Mouse (Mus musculus) urinary bladder, postnatal 0 days (tissue): Measurements from ENCODE around the gene Eif5b. TPM values are rescaled to one million over a fixed set of nuclear protein-coding genes. Genes with fewer than 3 reads are reported as not detected.

Experiments
- polyA plus RNA-seq: library from polyadenylated mRNA; unstranded; fragments of >200 nt; fragmentation: Nextera tagmentation; extraction: Ambion mirVana; gene quantifications from 2 replicates; pipeline ENCODE4 v1.2.1, GENCODE M21; 2015

Eif5b gene
- polyA plus RNA-seq: 15.5 and 18.8 TPM in 2 replicates

DNA sequence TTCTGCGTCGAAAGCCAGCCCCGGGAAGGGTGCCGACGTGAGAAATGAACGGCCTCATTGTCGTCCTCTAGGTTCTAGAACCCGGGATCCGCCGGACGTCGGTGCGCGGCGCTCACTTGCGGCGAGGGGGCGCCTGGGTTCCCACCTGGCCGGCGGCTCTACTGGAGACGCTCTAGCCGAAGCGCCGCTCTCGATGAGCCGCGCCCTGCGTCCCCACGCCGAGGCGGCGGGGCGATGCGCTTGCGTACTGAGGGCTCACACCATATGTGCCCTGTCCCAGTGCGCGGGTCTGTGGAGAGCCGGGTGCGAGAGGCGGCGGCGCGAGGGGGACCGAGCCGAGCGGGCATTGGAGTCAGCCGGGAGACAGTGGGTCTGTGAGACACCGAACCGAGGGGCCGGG is at the start of gene Eif5b, which contains the start of gene Txndc9:
Eif5b (plus strand) TSS at position 144 of the 400 bp plus-strand sequence.
Txndc9 (minus strand) TSS at position 27 of the 400 bp plus-strand sequence.

DNA sequence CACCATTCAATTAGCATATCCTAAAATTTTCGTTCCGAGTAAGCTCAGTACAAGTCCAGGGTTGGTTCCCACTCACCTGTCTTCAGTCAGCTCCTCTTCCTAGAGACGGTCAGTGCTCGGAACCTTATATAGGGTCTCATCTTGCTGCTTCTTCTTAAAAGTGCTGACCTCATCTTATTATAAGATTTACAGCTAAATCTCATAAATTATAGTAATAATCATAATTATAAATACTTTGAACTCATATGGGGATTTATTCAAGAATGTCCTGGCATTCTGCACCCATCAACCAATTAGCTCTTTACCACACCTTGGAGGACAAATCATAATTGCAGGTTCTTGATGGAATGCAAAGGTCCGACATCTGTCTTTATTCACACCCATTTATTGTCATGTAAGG is 40.2 kb upstream of the Eif5b start, which contains the start of gene Lyg1:
Lyg1 (minus strand) TSS at position 101 of the 400 bp plus-strand sequence.

Other genes starting within 250 kb of the Eif5b start
- 3.2 and 3.8 TPM in 2 replicates for gene Tsga10, start 131.6 kb upstream of the Eif5b start, polyA plus RNA-seq
- 5.3 and 7.3 TPM in 2 replicates for gene Lipt1, start 126.3 kb upstream of the Eif5b start, polyA plus RNA-seq
- gene Mitd1, start 107.6 kb upstream of the Eif5b start, polyA plus RNA-seq: 16.0 and 16.4 TPM in 2 replicates
- 217 and 224 TPM in 2 replicates for gene Mrpl30, start 107.5 kb upstream of the Eif5b start, polyA plus RNA-seq
- gene Lyg2, start 81.5 kb upstream of the Eif5b start, polyA plus RNA-seq: not detected in 2 replicates
- not detected in 2 replicates for gene Lyg1, start 40.3 kb upstream of the Eif5b start, polyA plus RNA-seq
- gene Txndc9, start 117 bp upstream of the Eif5b start, polyA plus RNA-seq: 95.1 and 107 TPM in 2 replicates
- 10.5 and 11.8 TPM in 2 replicates for gene Rev1, start 131.8 kb downstream of the Eif5b start, polyA plus RNA-seq